Mouse (Mus musculus): Measurements from ENCODE around the gene Syt8. TPM values are rescaled to one million over a fixed set of nuclear protein-coding genes. Genes with fewer than 3 reads are reported as not detected.

Syt8 gene
- total RNA-seq, 4 experiments from 2014 or later = not detected

DNA sequence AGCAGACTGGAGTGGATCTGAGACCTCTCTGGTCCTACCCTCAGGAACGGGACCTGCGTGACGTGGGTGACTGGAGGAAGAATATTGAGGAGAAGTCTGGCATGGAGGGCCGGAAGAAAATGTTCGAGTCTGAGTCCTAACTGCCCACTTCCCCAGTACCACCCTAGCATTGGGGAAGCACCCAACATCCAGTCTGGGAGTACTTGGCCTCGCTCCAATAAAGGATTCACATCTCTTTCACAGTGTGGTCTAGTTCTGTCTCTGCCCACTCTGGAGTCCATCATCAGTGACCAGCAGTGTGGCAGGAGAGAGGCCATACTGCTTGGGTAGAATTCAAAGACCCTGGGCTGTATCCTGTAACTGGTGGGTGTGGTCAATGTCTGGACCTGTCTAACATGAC lies 9.5 kb downstream of the Syt8 start:
- no peak for DNase-seq (ENCODE audit: low spot score in 2 of 2)

DNA sequence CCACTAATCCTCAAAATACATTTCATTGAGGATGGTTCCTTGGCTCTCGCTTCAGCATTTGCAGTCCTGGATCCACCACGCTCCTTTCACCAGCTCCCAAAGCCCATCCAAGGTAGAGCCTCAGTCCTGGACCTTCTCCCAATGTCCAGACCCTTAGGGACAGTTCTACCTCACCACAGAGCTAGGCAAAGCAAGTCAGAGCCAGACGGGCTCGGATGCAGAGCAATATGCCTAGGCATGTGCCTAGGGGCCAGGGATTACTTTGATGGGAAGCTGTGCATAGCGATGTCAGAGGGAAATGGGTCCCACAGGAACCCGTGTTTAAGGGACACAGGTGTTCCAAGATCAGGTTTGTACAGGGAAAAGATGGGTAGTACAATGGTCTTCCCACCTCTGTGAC lies 10.7 kb downstream of the Syt8 start:
- DNase-seq (ENCODE audit: low spot score in 2 of 2) = no peak

DNA sequence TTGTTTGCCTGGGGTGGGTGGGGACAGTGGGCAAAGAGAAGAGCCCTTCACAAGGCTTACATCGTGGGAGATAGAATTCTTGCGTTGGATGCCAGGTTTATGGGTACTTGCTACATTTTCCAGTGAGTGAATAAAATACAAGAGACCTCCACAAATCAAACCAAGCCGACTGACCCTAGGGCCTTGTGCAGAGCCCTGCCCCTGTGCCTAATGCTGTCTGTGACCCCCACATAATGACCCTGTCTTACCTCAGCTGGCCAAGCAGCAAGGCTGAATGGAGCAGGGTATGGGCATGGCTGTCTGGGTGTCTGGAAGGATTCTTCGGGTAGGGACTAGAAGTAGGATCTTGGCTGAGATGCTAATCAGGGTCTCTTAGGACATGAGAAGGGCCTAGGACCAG lies 11.6 kb downstream of the Syt8 start:
- no peak for DNase-seq (ENCODE audit: low spot score in 2 of 2)

DNA sequence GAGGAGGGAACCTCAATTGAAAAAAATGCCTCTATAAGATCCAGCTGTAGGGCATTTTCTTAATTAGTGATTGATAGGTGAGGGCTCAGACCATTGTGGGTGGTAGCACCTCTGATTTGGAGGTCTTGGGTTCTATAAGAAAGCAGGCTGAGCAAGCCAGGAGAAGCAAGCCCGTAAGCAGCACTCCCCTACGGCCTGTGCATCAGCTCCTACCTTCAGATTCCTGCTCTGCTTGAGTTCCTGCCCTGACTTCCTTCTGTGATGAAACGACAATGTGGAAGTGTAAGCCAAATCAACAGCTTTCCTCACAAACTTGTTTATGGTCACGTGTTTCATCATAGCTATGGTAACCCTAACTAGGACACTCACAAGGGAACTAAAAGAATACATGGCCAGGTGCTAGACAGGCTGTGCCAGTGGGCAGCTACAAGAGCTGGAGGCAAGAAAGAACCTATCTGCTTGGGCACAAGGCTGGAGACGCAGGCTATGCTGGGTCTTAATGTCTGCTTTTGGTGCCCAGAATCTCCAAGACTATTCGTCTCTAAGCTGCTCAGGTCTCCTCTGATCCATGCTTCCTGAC lies 14.5 kb downstream of the Syt8 start:
- no peak for DNase-seq (ENCODE audit: low spot score in 2 of 2)

DNA sequence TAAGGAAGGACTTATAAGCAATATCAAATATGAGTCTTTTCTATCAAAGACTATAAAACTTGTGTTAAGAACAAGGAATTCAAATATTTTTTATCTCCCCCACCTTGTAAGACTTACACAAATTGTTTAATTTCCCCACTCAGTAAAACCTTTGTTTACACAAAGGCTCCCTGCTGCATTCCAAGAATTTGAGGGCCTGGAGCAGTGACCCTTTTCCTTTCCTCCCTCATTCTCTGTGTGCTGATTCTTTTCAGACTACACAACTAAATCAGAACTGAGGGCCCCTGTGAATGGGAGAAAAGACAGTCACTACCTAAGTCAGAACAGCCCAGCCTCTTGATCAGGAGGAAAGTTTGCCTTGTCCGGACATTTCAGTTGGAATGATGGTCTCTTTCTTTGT lies 20.1 kb downstream of the Syt8 start:
- no peak for DNase-seq (ENCODE audit: low spot score in 2 of 2)

DNA sequence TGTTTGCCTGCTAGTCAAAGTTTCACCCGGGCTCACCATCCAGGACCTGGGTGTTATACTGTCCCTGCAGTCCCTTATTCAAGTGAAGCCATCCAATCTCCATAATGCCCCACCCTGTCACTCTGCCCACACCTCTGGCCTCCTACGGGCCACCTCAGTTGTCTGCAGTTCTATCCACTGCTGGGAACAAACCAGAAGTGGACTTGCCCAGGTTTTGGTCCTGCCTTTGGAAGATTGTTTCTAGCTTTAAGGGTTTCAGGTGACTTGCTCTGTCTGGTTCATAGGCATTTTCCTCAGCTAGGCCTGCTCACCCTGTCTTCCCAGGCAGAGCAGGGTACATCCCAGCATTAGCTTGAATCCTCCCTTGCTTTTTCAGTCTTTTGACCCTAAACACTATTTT lies 20.6 kb downstream of the Syt8 start:
- no peak for DNase-seq (ENCODE audit: low spot score in 2 of 2)

DNA sequence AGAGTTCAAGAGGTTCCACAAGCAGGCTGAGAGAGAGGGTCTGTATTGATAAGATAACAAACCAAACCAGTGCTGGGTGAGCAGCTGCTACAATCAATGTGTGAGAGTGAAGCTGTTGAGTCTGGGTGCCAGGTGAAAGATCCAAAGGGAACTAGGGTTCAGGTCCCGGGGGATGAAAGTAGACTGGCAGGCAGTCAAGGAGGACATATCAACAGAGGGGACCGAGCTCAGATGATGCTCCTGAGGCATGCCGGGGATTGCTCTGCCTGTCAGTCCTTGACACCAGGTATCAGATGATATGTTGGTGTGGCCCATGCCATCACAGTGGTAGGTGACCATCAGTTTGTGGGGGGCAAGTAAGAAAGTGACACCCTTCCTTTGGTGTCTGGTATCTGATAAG lies 22.2 kb downstream of the Syt8 start:
- DNase-seq (ENCODE audit: low spot score in 2 of 2) = no peak

DNA sequence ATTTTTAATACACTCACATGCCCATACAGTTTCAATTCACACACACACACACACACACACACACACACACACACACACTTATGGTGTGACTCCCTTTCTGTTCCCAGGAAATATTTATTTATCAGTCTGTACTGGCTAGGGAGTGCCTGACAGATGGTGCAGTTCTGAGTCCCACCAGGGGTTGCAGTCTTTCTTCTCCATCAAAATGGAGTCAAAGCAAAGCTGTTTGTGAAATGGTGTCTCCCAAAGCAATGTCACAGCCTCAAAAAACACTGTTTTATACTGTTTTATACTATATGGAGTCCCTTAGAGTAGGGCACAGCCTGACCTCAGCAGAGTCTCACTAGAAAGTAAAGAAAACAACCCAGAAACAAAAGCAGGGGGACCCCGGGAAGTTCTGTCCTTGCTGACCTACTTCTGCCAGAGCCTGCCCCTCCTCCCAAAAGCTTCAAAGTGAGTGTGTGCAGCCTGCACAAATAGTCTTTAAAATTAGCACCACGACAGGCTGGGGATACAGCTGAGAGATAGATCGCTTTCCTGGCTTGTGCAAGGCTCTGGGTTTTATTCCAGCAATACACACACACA lies 22.7 kb downstream of the Syt8 start:
- no peak for DNase-seq (ENCODE audit: low spot score in 2 of 2)

DNA sequence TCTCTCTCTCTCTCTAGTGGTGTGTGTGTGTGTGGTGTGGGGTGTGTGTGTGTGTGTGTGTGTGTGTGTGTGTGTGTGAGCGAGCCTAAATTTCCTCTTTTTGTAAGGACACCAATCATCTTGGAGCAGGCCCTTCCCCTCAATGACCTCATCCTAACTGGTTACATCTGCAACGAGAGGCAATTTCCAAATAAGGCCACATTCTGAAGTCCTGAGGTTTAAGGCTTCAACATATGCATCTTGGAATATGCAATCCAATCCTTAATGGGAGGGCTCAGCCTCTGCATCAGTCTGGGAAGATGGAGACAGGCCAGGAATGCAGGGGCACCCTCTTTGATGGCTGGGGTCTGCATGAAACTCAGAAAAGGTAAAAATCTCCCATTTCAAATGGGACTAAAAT lies 23.4 kb downstream of the Syt8 start:
- DNase-seq (ENCODE audit: low spot score in 2 of 2) = no peak

DNA sequence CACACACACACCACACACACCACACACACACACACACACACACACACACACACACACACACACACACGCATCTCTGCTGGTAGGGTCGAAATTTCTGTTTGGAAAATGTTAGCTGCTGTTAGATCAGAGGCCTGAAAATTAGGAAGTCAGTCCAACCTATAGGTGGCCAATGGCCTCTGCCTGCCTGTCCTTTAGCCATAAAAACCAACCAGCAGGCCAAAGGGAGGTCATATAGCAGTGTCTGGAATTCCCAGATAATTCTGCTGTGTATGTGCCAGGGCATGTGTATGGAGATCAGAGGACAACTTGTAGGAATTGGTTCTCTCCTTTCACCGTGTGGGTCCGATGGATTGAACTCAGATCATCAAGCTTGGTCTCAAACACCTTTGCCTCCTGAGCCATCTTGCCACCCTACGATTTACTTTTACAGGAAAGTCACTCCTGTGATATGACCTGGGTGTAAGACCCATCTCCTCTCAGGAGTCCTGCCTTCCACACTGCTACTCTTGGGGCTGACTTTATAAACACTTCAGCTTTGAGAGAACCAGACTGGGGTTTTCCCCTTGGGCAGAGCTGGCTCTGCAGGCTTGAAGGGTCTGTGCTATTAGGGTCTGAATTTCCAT lies 24.1 kb downstream of the Syt8 start:
- no peak for DNase-seq (ENCODE audit: low spot score in 2 of 2)

DNA sequence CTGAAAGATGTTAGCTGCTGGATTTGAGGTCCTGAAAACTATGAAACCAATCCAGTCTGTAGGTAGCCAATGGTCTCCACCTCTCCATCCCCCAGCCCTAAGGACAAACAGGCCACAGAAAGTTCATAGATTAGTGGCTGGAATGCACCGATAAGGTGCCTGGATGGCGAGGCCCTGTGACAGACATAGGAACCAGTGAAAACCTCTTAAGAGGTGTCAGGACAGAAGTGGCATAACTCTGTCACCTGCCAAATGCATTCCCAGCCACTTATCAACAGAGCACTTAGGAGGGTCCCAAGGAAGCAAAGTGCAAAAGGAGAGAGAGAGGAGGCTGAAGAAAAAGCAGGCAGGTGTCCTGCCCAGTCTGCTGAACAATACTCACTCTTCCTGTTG lies 24.6 kb downstream of the Syt8 start:
- DNase-seq (ENCODE audit: low spot score in 2 of 2) = no peak

DNA sequence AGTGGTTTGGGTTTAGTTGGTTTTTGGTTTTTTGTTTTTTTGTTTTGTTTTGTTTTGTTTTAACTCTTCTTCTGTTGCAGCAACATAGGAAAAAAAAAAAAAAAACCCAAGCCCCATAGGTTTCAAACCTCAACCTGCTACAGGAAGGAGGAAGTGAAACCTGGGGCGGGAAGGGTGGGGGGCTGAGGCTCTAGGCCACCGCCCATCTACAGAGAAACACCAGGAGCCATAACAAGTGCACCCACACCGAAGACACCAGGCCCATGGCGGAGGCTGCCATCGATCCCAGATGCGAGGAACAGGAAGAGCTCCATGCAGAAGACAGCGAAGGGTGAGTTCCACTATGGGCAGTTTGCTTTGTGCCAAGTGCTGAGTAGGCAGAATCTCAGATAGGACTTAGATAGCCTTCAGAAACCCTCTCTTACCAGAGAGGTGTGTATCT lies 26.0 kb downstream of the Syt8 start, which contains the start of gene Lsp1:
Gene Lsp1, plus strand, starts transcription at position 174 of the 442 bp plus-strand sequence.
- no peak for DNase-seq (ENCODE audit: low spot score in 2 of 2)

DNA sequence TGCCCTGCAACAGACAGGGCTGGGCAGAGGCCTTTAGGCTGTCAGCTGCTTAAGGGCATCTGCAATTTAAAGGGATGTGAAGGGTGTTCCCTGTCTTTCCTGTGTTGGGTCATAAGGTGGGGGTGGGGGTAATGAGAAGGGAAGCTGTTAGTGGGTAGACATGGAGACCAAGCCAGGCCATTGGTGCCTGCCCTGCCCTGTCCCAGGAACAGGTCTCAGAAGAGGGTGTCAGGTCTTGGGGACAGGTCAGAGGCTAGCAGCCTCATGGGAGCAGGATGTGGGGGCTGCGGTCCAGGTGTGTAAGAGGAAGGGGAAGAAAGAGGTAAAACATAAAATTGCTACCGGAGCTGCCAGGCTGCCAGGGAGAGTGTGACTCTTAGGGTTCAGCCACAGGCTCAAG lies 26.8 kb downstream of the Syt8 start:
- no peak for DNase-seq (ENCODE audit: low spot score in 2 of 2)

DNA sequence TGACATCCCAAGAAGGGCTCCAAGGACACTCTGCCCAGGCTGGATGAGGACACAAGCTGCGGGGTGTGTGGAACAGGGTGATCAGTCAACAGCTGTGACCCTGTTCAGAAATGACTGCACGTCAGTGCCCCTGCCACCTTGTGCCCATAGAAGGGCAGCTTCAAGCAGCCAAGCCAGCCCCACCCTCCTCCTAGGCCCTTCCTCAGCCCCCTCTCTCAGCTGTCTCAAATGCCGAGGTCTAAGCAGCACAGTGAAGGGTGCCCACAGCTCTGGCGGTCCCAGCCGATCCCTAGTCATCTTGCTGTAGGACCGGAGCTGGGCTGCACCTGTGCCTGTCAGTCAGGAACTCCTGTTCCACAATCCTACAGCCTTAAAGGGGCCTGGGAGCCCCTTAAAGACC lies 27.5 kb downstream of the Syt8 start:
- DNase-seq (ENCODE audit: low spot score in 2 of 2) = no peak

DNA sequence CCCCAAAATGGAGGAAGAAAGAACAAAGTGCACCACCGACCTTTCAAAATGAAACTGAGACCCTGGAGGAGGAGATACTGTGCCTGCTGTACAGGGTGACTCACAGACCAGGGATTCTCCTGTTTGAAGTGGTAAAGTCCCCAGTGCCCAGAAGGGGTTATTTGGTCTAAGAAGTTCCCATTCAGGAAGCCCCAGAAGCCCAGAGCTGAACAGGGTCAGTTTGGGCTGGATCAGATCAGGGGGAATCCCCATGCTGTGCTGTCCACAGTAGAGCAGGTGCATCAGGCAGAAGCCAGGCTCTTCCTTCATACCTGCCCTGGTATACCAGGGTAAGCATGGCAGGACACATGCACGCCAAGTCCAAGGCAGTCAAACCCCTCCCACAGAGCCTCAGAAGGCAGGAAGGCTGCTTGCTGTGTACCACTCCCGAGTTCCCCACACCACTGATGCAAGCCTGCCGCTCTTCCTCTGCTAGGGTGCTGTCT lies 28.0 kb downstream of the Syt8 start:
- no peak for DNase-seq (ENCODE audit: low spot score in 2 of 2)

DNA sequence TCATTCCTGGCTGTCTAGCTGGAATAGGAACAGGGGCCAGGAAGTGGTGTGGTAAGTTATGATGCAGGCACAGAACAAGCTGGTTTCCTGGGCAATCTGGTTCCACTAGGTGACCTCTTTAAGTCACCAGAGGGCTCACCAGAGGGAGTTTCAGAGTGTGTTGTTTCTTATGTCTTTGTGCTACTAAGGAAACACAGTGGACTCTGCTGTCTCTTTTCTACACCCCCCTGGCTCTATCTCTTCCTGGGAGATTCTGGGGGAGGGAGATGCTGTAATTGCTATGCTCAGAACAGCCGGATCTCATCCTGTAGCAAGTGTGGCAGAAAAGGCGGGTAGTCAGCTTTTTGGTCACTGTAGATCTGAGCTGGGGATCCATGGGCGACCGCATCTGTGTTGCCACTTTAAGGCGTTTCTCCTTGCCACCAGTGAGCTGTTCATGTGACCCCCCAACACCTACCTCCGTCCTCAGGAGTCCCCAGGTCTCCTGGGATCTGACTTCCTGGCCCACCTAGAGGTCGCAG lies 35.6 kb downstream of the Syt8 start:
- DNase-seq (ENCODE audit: low spot score in 2 of 2) = no peak

DNA sequence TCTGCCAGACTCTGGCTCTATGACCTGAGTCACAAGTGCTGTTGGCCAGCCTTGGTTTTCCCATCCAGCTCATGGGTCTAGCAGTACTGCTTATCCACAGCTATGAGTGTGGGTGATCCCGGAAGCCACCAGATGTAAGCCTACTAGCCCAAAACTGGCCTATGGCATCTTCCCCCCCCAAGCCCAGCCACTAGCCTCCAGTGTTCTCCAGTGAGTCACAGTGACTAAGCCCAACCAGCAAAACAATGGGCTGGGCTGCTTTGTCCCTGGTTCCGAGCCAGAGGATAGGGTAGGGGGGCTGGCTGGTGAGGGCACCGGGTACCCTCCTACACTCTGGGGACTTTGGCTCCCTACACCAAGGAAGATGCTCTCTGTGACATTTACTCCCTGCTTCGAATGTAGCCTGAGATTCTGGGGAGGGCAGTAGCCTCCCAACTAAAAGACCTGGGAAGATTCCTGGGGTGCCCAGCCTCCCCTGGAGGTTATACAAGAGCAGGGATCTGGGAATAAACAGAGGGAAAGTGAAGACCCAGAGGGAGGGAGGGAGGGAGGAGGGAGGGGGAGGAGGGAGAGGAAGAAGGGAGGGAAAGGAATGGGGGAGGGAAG lies 36.3 kb downstream of the Syt8 start:
- DNase-seq (ENCODE audit: low spot score in 2 of 2) = no peak

DNA sequence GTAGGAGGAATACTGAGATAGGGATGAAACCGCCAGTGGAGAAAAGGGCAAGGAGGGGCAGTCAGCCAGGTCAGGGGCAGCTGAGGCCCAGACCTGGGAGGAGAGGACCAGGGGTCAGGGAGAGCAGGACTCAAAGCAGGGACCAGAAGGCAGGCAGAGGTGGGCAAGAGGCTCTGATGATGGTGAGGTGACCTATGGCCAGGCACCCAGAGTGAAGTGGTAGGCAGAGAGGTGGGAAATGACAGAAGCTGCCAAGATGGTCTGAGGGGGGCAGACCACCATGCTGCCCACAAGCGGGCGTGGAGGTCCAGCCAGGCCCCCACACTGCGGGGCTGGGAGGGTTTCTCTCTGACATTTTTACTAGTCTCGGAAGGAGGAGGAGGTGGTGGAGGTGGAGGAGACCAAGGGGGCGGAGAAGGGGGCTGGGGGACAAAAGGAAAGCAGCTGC lies 36.8 kb downstream of the Syt8 start:
- no peak for DNase-seq (ENCODE audit: low spot score in 2 of 2)

DNA sequence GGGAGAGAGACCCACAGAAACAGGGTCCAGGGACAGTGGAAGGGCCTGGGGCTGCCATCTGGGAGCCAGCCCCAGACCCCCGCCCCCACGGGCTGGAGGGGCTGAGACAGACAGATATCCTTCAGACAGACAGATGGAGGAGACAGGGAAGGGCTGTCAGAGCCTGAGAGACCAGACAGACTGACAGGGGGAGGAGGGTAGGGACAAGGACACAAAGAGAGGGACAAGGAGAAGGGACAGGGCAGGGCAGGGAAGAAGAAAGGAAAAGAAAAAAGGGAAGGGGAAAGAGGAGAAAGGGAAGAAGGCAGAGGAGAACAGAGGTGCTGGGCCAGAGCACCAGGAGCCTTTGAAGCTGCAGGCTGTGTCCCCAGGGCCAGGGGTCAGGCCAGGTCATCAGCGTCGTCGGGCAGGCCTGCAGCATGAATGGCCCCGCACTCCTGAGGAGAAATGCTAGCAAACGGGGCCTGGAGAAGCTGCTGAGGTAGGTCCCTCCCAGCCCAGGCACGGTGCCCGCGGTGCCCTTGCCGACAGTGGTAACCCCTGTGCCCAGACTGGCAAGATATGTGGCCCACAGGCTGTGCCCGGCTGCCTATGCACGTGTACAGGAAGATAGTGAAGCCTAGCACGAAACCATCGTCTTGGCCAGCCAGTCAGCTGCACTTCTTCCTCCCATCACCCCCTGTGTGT lies 37.4 kb downstream of the Syt8 start:
- no peak for DNase-seq (ENCODE audit: low spot score in 2 of 2)

DNA sequence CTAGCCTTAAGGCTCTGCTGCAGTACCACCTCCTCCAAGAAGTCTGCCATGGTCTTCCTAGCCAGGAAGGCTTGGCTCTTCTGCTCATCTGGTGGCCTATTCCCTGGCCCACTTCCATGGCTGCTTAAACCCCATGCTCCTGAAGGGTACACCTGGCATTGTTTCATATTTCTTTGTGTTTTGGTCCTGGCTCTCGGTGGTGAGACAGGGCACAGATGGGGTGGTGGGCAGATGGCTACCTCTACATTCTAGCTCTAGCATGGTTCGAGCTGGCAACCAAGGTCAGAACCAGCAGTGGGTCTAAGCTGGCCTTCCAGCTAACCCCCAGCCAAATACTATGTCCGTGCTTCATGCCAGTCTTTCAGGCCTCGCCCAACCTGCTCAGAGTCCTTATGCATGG lies 38.3 kb downstream of the Syt8 start:
- DNase-seq (ENCODE audit: low spot score in 2 of 2) = no peak

DNA sequence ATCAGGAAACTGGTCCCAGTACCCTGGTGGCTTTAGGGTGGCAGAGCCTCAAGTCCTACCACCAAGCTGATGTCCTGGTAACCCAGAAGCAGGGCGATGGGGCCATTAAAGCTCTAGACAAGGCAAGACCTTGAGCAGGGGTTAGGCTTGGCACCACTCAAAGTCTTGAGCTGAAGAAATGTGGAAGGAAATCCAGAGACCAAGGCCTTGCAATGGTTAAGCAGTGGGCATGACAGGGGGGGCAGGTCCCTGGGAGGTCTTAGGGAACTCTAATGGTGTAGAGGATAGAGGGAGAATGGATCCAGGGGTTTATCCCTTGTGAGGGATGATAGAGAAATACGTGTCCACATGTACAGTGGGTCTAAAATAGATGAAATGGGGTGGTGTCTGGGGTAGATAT lies 38.8 kb downstream of the Syt8 start:
- no peak for DNase-seq (ENCODE audit: low spot score in 2 of 2)

DNA sequence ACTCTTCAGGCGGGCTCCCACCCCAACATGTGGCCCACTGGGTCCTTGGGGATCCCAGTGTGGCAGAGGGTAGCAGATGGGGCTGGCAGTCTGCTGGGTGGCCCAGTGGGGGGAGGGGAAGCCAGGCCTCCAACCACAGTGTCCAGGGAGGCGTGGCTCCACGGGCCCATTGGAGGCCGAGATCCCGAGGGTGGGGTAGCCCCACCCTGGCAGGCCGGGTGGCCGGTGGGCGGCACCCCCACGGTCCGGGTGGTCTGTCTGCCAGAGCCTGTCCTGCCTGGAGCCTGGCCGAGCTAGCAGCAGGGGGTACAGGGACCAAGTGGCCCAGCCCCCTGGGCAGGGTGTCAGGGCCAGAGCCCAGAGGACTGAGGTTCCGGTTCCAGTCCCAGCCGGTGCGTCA lies 40.1 kb downstream of the Syt8 start:
- DNase-seq (ENCODE audit: low spot score in 2 of 2) = no peak
